ENCODE assay signal across 34 mouse cellular contexts in genomic region chr8:11614126-11614835, GRCm38 (mm10). TPM values are rescaled to one million over a fixed set of nuclear protein-coding genes. Genes with fewer than 3 reads are reported as not detected.
DNase-seq lines count a peak whose midpoint lies in the region; ATAC-seq lines count a peak whose summit lies in the region.
"Had no signal": no experiment of that assay in that cellular context is flagged by ENCODE, and none has a peak within 500 bp of the region (broad histone marks: within the 10 kb centered on the region; RNA-seq: fewer than 3 reads in every experiment).

No protein-coding gene starts in this region.

- WGBS in hindbrain, embryonic 13.5 days, result 83% methylated on average over 6 of the region's 6 CpGs
- 91% methylated on average over 6 of the region's 6 CpGs for WGBS in hindbrain, embryonic 11.5 days

- no peak for ATAC-seq in hindbrain, embryonic 13.5 days (ENCODE audit: low FRiP score)
- ATAC-seq in hindbrain, embryonic 11.5 days (ENCODE audit: low FRiP score), result no peak
- ATAC-seq: activated CD4-positive, CD25-positive, alpha-beta regulatory T cell, adult 4 months; CD4-positive, CD25-positive, alpha-beta regulatory T cell, adult 4 months; forebrain, embryonic 16.5 days; hindbrain, postnatal 0 days; intestine, embryonic 15.5 days; lung, postnatal 0 days; midbrain, embryonic 13.5 days had no signal

- H3K4me1 ChIP-seq in hindbrain, embryonic 13.5 days (replicated peaks), result no peaks in the 10 kb centered on the region
- H3K4me1 ChIP-seq in hindbrain, embryonic 11.5 days (replicated peaks; ENCODE audit: control insufficient read depth, insufficient read depth, low read length), result no peaks in the 10 kb centered on the region
- H3K4me1 ChIP-seq: embryonic facial prominence, embryonic 13.5 days; forebrain, embryonic 10.5 days; heart, embryonic 13.5 days; hindbrain, embryonic 10.5 days; intestine, embryonic 15.5 days; limb, embryonic 10.5 days; limb, embryonic 15.5 days; liver, embryonic 13.5 days; megakaryocyte, embryonic 14.5 days; midbrain, embryonic 13.5 days; neural tube, embryonic 13.5 days; stomach, embryonic 15.5 days had no signal

- H3K27ac ChIP-seq in hindbrain, embryonic 13.5 days, result no peak overlapping the region
- no peak overlapping the region for H3K27ac ChIP-seq in hindbrain, embryonic 11.5 days (ENCODE audit: low read depth, low read length)
- H3K27ac ChIP-seq: embryonic facial prominence, embryonic 13.5 days; forebrain, embryonic 10.5 days; heart, embryonic 13.5 days; hindbrain, embryonic 10.5 days; hindbrain, postnatal 0 days; intestine, embryonic 15.5 days; kidney, postnatal 0 days; limb, embryonic 10.5 days; limb, embryonic 15.5 days; liver, embryonic 13.5 days; midbrain, embryonic 13.5 days; neural tube, embryonic 13.5 days; stomach, embryonic 15.5 days had no signal

- H3K36me3 ChIP-seq in hindbrain, embryonic 13.5 days, result peaks cover 80% of the 10 kb centered on the region
- peaks cover 21% of the 10 kb centered on the region for H3K36me3 ChIP-seq in hindbrain, embryonic 11.5 days (ENCODE audit: control insufficient read depth, insufficient read depth, low read length)

- DNase-seq in gastrocnemius, adult 18-20 months (ENCODE audit: low spot score), result peak; percentile 8
- no peak for DNase-seq in gastrocnemius, postnatal 4 days (ENCODE audit: low spot score in 2 of 2)
- no peak for DNase-seq in hindbrain, embryonic 11.5 days (ENCODE audit: low spot score)
- DNase-seq in adrenal gland, postnatal 10 days, result peak; percentile 36
- DNase-seq in cerebellum, adult 11-12 months, result no peak
- no peak for DNase-seq in T-cell, adult 2 months (ENCODE audit: low spot score)
- DNase-seq: cerebellum, adult 18-20 months; cerebellum, postnatal 10 days; heart, postnatal 10 days; kidney, adult 2 months; kidney, postnatal 4 days; layer of hippocampus, adult 9-11 months; liver, embryonic 13.5 days; lung, adult 18-20 months; lung, postnatal 4 days; thymus, postnatal 14 days had no signal

- no peaks in the 10 kb centered on the region for H3K9me3 ChIP-seq in hindbrain, embryonic 13.5 days
- H3K9me3 ChIP-seq in hindbrain, embryonic 11.5 days (ENCODE audit: control insufficient read depth, low read length), result no peaks in the 10 kb centered on the region
- H3K9me3 ChIP-seq: embryonic facial prominence, embryonic 13.5 days; forebrain, embryonic 10.5 days; heart, embryonic 13.5 days; hindbrain, embryonic 10.5 days; intestine, embryonic 15.5 days; limb, embryonic 10.5 days; limb, embryonic 15.5 days; liver, embryonic 13.5 days; midbrain, embryonic 13.5 days; neural tube, embryonic 13.5 days; stomach, embryonic 15.5 days had no signal

- no peak overlapping the region for H3K4me3 ChIP-seq in hindbrain, embryonic 13.5 days
- H3K4me3 ChIP-seq in hindbrain, embryonic 11.5 days (ENCODE audit: low read depth, low read length), result no peak overlapping the region
- H3K4me3 ChIP-seq: embryonic facial prominence, embryonic 13.5 days; forebrain, embryonic 10.5 days; heart, embryonic 13.5 days; hindbrain, embryonic 10.5 days; intestine, embryonic 15.5 days; limb, embryonic 10.5 days; limb, embryonic 15.5 days; liver, embryonic 13.5 days; megakaryocyte, embryonic 14.5 days; midbrain, embryonic 13.5 days; neural tube, embryonic 13.5 days; stomach, embryonic 15.5 days had no signal

- no peaks in the 10 kb centered on the region for H3K27me3 ChIP-seq in hindbrain, embryonic 13.5 days
- H3K27me3 ChIP-seq in hindbrain, embryonic 11.5 days (ENCODE audit: control insufficient read depth, insufficient read depth, low read length), result no peaks in the 10 kb centered on the region
- H3K27me3 ChIP-seq: embryonic facial prominence, embryonic 13.5 days; heart, embryonic 13.5 days; intestine, embryonic 15.5 days; limb, embryonic 15.5 days; liver, embryonic 13.5 days; megakaryocyte, embryonic 14.5 days; midbrain, embryonic 13.5 days; neural tube, embryonic 13.5 days; stomach, embryonic 15.5 days had no signal

- peak overlapping the region; percentile 35; the same call in 1 of the 2 replicates for H3K9ac ChIP-seq in hindbrain, embryonic 13.5 days
- H3K9ac ChIP-seq in hindbrain, embryonic 11.5 days (ENCODE audit: low read depth, low read length), result no peak overlapping the region
- H3K9ac ChIP-seq: embryonic facial prominence, embryonic 13.5 days; heart, embryonic 13.5 days; intestine, embryonic 15.5 days; limb, embryonic 15.5 days; liver, embryonic 13.5 days; midbrain, embryonic 13.5 days; neural tube, embryonic 13.5 days; stomach, embryonic 15.5 days had no signal

- H3K4me2 ChIP-seq in hindbrain, embryonic 13.5 days, result no peak overlapping the region
- H3K4me2 ChIP-seq in hindbrain, embryonic 11.5 days (replicated peaks; ENCODE audit: low read depth, low read length), result no peak overlapping the region
- H3K4me2 ChIP-seq: embryonic facial prominence, embryonic 13.5 days; heart, embryonic 13.5 days; intestine, embryonic 15.5 days; limb, embryonic 15.5 days; liver, embryonic 13.5 days; midbrain, embryonic 13.5 days; neural tube, embryonic 13.5 days; stomach, embryonic 15.5 days had no signal

RNA-seq across cellular contexts. Expression of gene Ankrd10, which starts 21.3 kb away (rescaled TPM):
- total RNA-seq in gastrocnemius, adult 18-20 months (2021), result 10 to 100 TPM; 11.1 to 11.9 TPM
- total RNA-seq in gastrocnemius, postnatal 4 days (2021), result 10 to 100 TPM; 68.0 to 98.1 TPM
- polyA plus RNA-seq in hindbrain, embryonic 13.5 days (2015; fragmentation: Nextera tagmentation; extraction: Ambion mirVana), result 86.4 and 87.4 TPM in 2 replicates
- 90.2 and 104 TPM in 2 replicates for polyA plus RNA-seq in hindbrain, embryonic 11.5 days (2014; fragmentation: Nextera tagmentation; extraction: Ambion mirVana)
- total RNA-seq in adrenal gland, postnatal 10 days (2021), result 10 to 100 TPM; 48.7 to 78.5 TPM

RNA-seq across cellular contexts. Expression of gene Ing1, which starts 58.9 kb away (rescaled TPM):
- 10 to 100 TPM; 11.6 to 14.4 TPM for total RNA-seq in gastrocnemius, adult 18-20 months (2021)
- total RNA-seq in gastrocnemius, postnatal 4 days (2021), result 10 to 100 TPM; 39.7 to 47.8 TPM
- 40.7 and 44.7 TPM in 2 replicates for polyA plus RNA-seq in hindbrain, embryonic 13.5 days (2015; fragmentation: Nextera tagmentation; extraction: Ambion mirVana)
- 41.6 and 45.7 TPM in 2 replicates for polyA plus RNA-seq in hindbrain, embryonic 11.5 days (2014; fragmentation: Nextera tagmentation; extraction: Ambion mirVana)
- 10 to 100 TPM; 31.2 to 35.7 TPM for total RNA-seq in adrenal gland, postnatal 10 days (2021)

Comparison
In these comparisons a context has a peak if more than half of its experiments do, and no peak if none do; other contexts are left out.
1. DNase-seq: peak in gastrocnemius, adult 18-20 months (single experiment) and adrenal gland, postnatal 10 days (single experiment); none in gastrocnemius, postnatal 4 days (0 of 2), hindbrain, embryonic 11.5 days (single experiment), cerebellum, adult 11-12 months (single experiment) and T-cell, adult 2 months (single experiment).